Mouse (Mus musculus): Measurements from ENCODE around the gene Cyp2b10.
"Not testable (repeated sequence)": the region's sequence is repeated elsewhere in the genome, so short reads cannot be mapped to it uniquely, and the experiment has no call there.

Cyp2b10 gene

DNA sequence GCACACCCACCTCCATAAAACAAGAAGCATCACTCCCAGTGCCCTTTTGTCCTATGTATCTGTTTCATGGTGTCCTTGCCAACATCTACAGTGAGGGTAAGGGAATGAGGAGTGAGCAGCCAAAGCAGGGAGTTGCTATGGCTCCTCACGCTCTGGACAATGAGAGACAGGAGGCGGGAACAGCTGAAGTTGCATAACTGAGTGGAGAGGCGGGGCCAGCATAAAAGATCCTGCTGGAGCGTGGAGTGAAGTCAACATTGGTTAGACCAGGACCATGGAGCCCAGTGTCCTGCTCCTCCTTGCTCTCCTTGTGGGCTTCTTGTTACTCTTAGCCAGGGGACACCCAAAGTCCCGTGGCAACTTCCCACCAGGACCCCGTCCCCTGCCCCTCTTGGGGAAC lies at the start of gene Cyp2b10:
Cyp2b10 (plus strand) TSS at position 210 of the 400 bp plus-strand sequence.
- no peak for DNase-seq

- DNase-seq, result peak; percentile 95
Measured at GRCm38 (mm10) chr7:25847722-25848443, 49.5 kb upstream of the Cyp2b10 start.

DNA sequence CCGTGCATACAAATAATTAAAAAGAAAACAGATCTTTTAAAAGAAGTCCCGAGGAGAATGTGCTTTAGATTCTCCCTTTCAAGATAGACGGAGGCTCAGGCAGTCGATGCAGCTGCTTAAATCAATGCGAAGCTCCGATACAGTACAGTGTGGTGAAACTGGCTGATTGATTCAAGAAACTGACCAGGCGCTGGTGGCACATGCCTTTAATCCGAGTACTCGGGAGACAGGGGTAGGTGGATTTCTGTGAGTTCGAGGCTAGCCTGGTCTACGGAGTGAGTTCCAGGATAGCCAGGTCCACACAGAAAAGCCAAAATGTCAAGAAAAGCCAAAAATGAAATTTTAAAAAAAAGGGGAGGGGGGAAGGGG lies 49.0 kb upstream of the Cyp2b10 start:
- DNase-seq, result no peak

- peak; percentile 82 for DNase-seq
Measured at GRCm38 (mm10) chr7:25855082-25855481, 42.3 kb upstream of the Cyp2b10 start.

- DNase-seq, result peak; percentile 50
Measured at GRCm38 (mm10) chr7:25859962-25860870, 37.2 kb upstream of the Cyp2b10 start.

DNA sequence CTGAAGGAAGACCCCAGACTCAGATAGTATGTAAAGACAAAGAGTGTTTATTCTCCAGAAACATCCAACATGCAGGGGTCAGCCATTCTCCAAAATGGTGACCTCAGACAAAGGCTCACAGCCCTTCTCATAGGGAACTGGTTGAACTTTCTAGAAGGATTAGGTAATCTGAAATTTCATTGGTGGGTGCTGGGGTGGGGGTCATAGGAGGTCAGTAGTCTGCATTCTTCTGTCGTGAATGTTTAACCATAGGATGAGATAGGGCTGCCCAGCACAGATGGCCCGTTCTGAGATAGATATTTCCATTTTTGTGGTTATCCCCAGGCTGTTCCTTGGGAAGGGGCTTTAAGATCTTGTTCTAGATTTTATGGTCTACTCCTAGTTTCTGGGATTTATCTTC lies 35.1 kb upstream of the Cyp2b10 start:
- DNase-seq, result no peak

DNA sequence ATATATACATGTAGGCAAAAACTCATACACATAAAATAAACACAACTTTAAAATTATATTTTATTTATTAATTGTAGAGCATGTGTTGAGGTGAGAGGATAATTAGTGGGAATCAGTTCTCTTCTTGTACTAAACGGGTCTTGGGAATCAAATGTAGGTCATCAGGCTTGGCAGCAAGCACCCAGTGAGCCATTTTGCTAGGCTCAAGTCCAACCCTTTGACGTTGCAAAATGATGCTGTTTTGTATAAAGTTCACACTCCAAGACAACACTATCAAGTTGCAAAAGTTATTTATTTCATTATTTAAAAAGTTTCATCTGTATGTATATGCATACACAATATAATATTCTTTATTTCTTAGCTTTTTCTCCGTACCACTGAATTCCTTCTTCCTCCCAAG lies 33.7 kb upstream of the Cyp2b10 start:
- no peak for DNase-seq

DNA sequence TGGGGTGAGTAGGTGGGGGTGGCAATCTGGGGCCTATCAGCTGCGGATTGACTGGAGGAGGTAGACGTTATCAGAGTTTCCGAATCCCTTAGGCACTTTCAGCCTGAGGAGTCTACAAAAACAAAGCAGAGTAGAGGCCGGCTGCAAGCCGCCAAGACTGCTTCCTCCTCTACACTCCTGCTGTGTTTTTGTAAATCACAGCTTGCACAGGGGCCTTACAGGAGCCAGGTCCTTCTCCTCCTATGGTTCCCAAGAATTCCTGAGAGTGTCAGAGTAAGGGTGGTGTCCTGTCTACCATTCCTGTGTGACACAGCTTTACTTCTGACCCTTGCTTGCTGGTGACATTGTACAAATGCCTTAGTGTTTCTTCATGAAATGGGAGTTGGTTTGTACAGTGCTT lies 32.6 kb upstream of the Cyp2b10 start:
- no peak for DNase-seq

GRCm38 (mm10) chr7:25869789-25870188 lies 27.6 kb upstream of the Cyp2b10 start:
- no peak for DNase-seq

GRCm38 (mm10) chr7:25872624-25873023 lies 24.8 kb upstream of the Cyp2b10 start:
- DNase-seq, result no peak

- no peak for DNase-seq
Measured at GRCm38 (mm10) chr7:25878735-25879134, 18.7 kb upstream of the Cyp2b10 start.

- DNase-seq, result not testable (repeated sequence)
Measured at GRCm38 (mm10) chr7:25880721-25881120, 16.7 kb upstream of the Cyp2b10 start.

GRCm38 (mm10) chr7:25884272-25884671 lies 13.1 kb upstream of the Cyp2b10 start:
- DNase-seq, result no peak

GRCm38 (mm10) chr7:25887758-25888157 lies 9.7 kb upstream of the Cyp2b10 start:
- no peak for DNase-seq

DNA sequence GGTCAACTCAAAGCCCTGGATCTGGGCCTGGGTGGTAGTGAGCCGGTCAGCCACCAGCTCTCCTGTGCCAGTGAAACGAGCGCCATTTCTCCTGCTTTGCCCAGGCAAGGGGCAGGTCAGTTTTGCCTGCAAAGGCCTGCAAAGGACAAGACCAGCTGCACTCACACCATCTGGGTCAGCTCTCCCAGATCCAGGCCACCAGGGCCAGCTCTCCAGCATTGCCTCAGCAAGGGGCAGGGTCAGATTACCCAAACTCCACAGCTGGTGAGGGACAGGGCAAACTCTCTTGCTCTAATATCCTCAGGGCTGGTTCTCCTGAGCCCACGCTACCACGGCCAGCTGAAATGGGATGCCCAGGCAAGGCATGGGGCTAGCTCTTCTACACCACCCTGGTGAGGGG lies 4.3 kb upstream of the Cyp2b10 start:
- no peak for DNase-seq

- peak; percentile 14 for DNase-seq
Measured at GRCm38 (mm10) chr7:25895162-25895561, 2.3 kb upstream of the Cyp2b10 start.

DNA sequence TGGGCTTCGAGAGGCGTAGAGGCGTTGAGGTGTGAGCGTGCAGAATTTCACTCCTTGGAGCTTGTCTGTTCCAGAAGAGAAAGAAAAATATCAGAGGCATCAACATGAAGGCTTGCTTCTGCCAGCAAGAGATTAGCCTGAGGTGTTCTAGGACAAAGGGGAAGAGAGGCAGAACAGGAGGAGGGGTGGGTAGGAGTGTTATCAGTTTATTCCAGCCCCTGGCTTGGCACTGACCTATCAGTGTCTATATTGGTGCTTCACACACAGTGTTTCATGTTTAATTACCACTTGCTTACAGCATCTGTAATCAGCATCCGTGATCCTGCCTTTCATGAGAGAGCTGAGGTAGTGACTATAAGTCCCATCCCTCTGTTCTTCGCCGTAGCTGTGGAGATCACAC lies 644 bp downstream of the Cyp2b10 start:
- no peak for DNase-seq

- DNase-seq, result peak; percentile 4
Measured at GRCm38 (mm10) chr7:25902061-25902690, 4.8 kb downstream of the Cyp2b10 start.

GRCm38 (mm10) chr7:25903156-25903555 lies 5.7 kb downstream of the Cyp2b10 start:
- peak; percentile 9 for DNase-seq

DNA sequence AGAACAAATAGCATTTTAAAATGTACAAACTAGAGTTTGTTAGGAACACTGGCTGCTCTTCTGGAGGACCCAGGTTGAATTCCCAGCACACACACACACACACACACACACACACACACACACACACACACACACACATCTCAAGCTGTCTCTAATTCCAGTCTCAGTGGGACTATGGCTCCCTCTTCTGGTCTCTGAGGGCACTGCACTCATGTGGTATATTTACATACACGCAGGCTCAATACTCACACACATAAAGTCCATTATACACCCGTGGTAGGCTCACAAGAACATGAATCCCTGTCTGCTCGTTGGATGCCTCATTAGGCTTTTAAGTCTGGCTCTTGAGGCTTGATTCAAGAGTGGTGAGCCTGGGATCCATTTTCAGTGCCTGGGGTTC lies 6.6 kb downstream of the Cyp2b10 start:
- DNase-seq, result peak; percentile 43

GRCm38 (mm10) chr7:25904489-25904888 lies 7.1 kb downstream of the Cyp2b10 start:
- no peak for DNase-seq

- no peak for DNase-seq
Measured at GRCm38 (mm10) chr7:25907380-25907779, 10.0 kb downstream of the Cyp2b10 start.

DNA sequence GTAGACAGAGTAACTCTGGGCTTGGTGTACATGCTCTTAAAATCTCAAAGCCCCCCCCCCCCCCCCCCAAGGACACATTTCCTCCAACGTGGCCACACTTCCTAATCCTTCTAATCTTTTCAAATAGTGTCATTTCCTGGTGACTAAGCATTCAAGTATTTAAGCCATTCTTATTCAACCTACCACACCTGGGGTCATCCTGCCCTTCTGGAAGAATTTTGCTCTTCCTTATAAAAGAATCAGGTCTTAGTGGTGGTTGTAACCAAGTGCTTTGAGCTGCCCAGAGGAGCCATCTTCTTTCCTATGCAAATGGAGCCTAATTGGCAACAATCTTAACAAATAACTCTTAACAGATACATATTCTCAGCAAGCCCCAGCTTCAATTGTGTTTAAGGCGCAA lies 12.6 kb downstream of the Cyp2b10 start:
- DNase-seq, result no peak

DNA sequence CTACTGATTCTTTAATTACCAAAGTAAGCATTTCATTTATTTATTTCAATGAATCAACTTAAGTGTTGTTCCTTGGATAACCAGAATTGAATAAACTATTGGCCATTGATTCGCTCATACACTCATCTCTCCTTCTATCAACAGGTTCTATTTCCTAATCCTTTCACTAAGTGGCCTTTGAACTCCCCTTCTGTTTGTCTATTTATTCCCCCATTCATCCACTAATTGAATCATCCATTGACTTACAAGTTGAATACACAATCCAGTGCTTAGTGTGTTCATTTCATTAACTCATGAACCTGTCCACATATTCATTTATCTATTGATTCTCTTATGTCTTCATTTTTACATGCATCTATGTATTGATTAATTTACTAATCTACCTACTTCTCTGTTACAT lies 18.7 kb downstream of the Cyp2b10 start:
- no peak for DNase-seq

Data from kidney, postnatal 10 days (tissue).